Mouse (Mus musculus): Measurements from ENCODE around the gene Srrm3.

Gene Srrm3

GRCm38 (mm10) chr5:135907256-135907655 lies 100.6 kb downstream of the Srrm3 start:
- no peak for DNase-seq

GRCm38 (mm10) chr5:135908185-135908584 lies 101.5 kb downstream of the Srrm3 start:
- no peak for DNase-seq

GRCm38 (mm10) chr5:135908989-135909388 lies 102.3 kb downstream of the Srrm3 start:
- no peak for DNase-seq

- DNase-seq: no peak
Observed at GRCm38 (mm10) chr5:135909646-135910045, 103.0 kb downstream of the Srrm3 start.

- no peak for DNase-seq
Observed at GRCm38 (mm10) chr5:135910813-135911212, 104.1 kb downstream of the Srrm3 start.

GRCm38 (mm10) chr5:135911633-135912220 lies 105.0 kb downstream of the Srrm3 start:
- DNase-seq: no peak

GRCm38 (mm10) chr5:135913201-135913600 lies 106.5 kb downstream of the Srrm3 start:
- no peak for DNase-seq

- no peak for DNase-seq
Observed at GRCm38 (mm10) chr5:135914156-135914555, 107.5 kb downstream of the Srrm3 start.

- no peak for DNase-seq
Observed at GRCm38 (mm10) chr5:135916051-135916565, 109.4 kb downstream of the Srrm3 start.

GRCm38 (mm10) chr5:135916601-135917000 lies 109.9 kb downstream of the Srrm3 start:
- peak; percentile 68 for DNase-seq

GRCm38 (mm10) chr5:135917327-135918058 lies 110.8 kb downstream of the Srrm3 start:
- DNase-seq: no peak

GRCm38 (mm10) chr5:135918059-135918437 lies 111.4 kb downstream of the Srrm3 start:
- DNase-seq: no peak

- no peak for DNase-seq
Observed at GRCm38 (mm10) chr5:135918593-135918992, 111.9 kb downstream of the Srrm3 start.

- no peak for DNase-seq
Observed at GRCm38 (mm10) chr5:135919902-135920301, 113.2 kb downstream of the Srrm3 start.

- DNase-seq: no peak
Observed at GRCm38 (mm10) chr5:135923901-135924300, 117.2 kb downstream of the Srrm3 start.

All from cerebellum, adult 8-10 months (tissue).